Mouse (Mus musculus) brain, embryonic 14.5 days (tissue): ENCODE measurements around the gene Antxr1.

ENCODE experiments used
- CTCF ChIP-seq: fragments of 200-500 bp; IDR thresholded peaks from 2 replicates; pipeline ENCODE4 v1.5.1; 2012; ENCODE audit warnings: inconsistent platforms, mild to moderate bottlenecking, moderate library complexity, borderline replicate concordance; ENCODE audit not compliant: insufficient read depth, insufficient read length; ENCODE audit errors: extremely low read depth
- POLR2A ChIP-seq: fragments of 200-500 bp; IDR thresholded peaks from 2 replicates; pipeline ENCODE4 v1.6.1; 2012; ENCODE audit warnings: mild to moderate bottlenecking, inconsistent platforms, borderline replicate concordance; ENCODE audit not compliant: poor library complexity, insufficient read depth, insufficient read length, severe bottlenecking; ENCODE audit errors: extremely low read depth

GRCm38 (mm10) chr6:87284716-87285364 is 50.8 kb downstream of the Antxr1 start:
- TF ChIP-seq POLR2A (no peak), CTCF (no peak)
